Mouse (Mus musculus) lung, embryonic 16.5 days (tissue): ENCODE data around the gene Gsg1. TPM values are rescaled to one million over a fixed set of nuclear protein-coding genes. Genes with fewer than 3 reads are reported as not detected.

Experiments
- ATAC-seq: fragments of 200-750 bp; cut with Nextera tagmentation; 2 replicates; pipeline ENCODE4 v1.8.0; 2017; ENCODE audit warnings: low read depth, mild to moderate bottlenecking, moderate library complexity
- H3K27ac ChIP-seq: fragments of 300-500 bp; sonication (generic); 2 replicates; pipeline ENCODE4 v1.5.1; 2014; ENCODE audit warnings: mild to moderate bottlenecking, control low read depth, low read length
- H3K27me3 ChIP-seq: fragments of 300-500 bp; sonication (generic); 2 replicates; pipeline ENCODE4 v1.6.1; 2014; ENCODE audit warnings: low read depth, low read length, mixed read lengths; ENCODE audit not compliant: control insufficient read depth, insufficient read depth
- H3K36me3 ChIP-seq: fragments of 300-500 bp; sonication (generic); 2 replicates; pipeline ENCODE4 v1.6.1; 2014; ENCODE audit warnings: low read length; ENCODE audit not compliant: control insufficient read depth, insufficient read depth
- H3K4me1 ChIP-seq: fragments of 300-500 bp; sonication (generic); replicated peaks from 2 replicates; pipeline ENCODE4 v1.6.1; 2014; ENCODE audit warnings: low read length, mixed read lengths; ENCODE audit not compliant: control insufficient read depth, insufficient read depth
- H3K4me2 ChIP-seq: fragments of 300-500 bp; sonication (generic); 2 replicates; pipeline ENCODE4 v1.6.1; 2014; ENCODE audit warnings: low read depth, low read length, control low read depth
- H3K4me3 ChIP-seq: fragments of 300-500 bp; sonication (generic); 2 replicates; pipeline ENCODE4 v1.5.1; 2014; ENCODE audit warnings: mild to moderate bottlenecking, low read length, control low read depth
- H3K9ac ChIP-seq: fragments of 300-500 bp; sonication (generic); 2 replicates; pipeline ENCODE4 v1.6.1; 2014; ENCODE audit warnings: low read length, control low read depth
- H3K9me3 ChIP-seq: fragments of 300-500 bp; sonication (generic); 2 replicates; pipeline ENCODE4 v1.6.1; 2016; ENCODE audit warnings: low read length; ENCODE audit not compliant: control insufficient read depth
- WGBS: fragments of 180-500 bp; shearing (Covaris S2); extraction: QIAGEN DNeasy Blood & Tissue Kit; methylation state at CpG from one replicate; pipeline ENCODE4 v1.1.7; 2014; 5-methylcytosine and 5-hydroxymethylcytosine counted together
- polyA plus RNA-seq: library from polyadenylated mRNA; unstranded; fragments of >200 nt; fragmentation: Nextera tagmentation; extraction: Ambion mirVana; gene quantifications from 2 replicates; pipeline ENCODE4 v1.2.1, GENCODE M21; 2015

Gsg1 gene
- polyA plus RNA-seq, 1 experiment from 2014 or later = 7.6 TPM

GRCm38 (mm10) chr6:135204869-135205268, 49.3 kb downstream of the Gsg1 start:
- Histone ChIP-seq H3K9ac (no peak overlapping the region), H3K4me3 (no peak overlapping the region), H3K4me2 (no peak overlapping the region), H3K27me3 (no peaks in the 10 kb centered on the region), H3K9me3 (no peaks in the 10 kb centered on the region), H3K4me1 (peaks cover 3% of the 10 kb centered on the region), H3K27ac (no peak overlapping the region), H3K36me3 (no peaks in the 10 kb centered on the region)
- WGBS = 68% methylated on average over 4 of the region's 4 CpGs
- no peak for ATAC-seq

DNA sequence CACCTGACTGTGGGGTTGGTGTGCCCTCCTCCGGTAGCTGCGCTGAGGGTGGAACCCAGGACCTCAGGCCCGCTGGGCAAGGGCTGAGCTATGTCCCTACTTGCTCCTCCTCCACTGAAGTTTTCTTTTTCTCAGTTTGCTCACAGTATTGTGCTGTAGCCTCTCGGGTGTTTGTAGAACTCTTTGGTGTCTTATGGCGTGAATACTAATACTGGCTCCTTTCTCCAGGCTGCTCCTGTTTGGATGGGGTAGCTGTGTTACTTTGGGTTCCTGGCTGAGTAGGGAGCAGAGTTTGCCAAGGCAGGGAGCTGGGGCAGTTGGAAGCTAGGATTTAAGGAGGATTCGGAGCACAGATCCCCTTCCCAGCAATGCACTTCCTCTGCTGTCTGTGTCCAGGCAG, 50.4 kb downstream of the Gsg1 start:
- H3K4me2 ChIP-seq = no peak overlapping the region

DNA sequence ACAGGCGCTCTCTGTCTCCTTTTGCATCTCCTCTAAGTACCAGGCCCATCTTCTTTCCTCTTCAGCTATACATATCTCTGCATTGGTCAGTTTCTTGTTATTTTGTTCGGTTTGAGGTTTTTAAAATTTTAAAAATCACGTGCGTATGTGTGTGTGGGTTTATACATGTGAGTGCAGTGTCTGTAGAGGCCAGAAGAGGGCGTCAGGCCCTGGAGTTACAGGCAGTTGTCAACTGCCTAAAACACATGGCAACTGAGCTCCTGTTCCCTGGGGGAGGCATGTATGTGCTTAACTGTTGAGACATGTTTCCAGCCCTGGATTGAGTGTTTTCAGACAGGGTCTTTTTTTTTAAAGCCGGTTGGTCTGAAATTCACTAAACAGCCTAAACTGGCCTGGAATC, 51.5 kb downstream of the Gsg1 start:
- Histone ChIP-seq H3K36me3 (no peaks in the 10 kb centered on the region), H3K4me2 (no peak overlapping the region), H3K4me1 (peaks cover 15% of the 10 kb centered on the region), H3K27ac (no peak overlapping the region), H3K27me3 (no peaks in the 10 kb centered on the region), H3K9ac (no peak overlapping the region), H3K9me3 (no peaks in the 10 kb centered on the region), H3K4me3 (no peak overlapping the region)
- WGBS = 89% methylated on average over 6 of the region's 6 CpGs
- no peak for ATAC-seq

More for the DNA sequence above, 50.4 kb downstream of the Gsg1 start:
- Histone ChIP-seq H3K9ac (no peak overlapping the region), H3K27me3 (no peaks in the 10 kb centered on the region), H3K27ac (no peak overlapping the region), H3K9me3 (no peaks in the 10 kb centered on the region), H3K36me3 (no peaks in the 10 kb centered on the region), H3K4me3 (no peak overlapping the region), H3K4me1 (peaks cover 11% of the 10 kb centered on the region)
- ATAC-seq = no peak
- WGBS = 68% methylated on average over 6 of the region's 6 CpGs

DNA sequence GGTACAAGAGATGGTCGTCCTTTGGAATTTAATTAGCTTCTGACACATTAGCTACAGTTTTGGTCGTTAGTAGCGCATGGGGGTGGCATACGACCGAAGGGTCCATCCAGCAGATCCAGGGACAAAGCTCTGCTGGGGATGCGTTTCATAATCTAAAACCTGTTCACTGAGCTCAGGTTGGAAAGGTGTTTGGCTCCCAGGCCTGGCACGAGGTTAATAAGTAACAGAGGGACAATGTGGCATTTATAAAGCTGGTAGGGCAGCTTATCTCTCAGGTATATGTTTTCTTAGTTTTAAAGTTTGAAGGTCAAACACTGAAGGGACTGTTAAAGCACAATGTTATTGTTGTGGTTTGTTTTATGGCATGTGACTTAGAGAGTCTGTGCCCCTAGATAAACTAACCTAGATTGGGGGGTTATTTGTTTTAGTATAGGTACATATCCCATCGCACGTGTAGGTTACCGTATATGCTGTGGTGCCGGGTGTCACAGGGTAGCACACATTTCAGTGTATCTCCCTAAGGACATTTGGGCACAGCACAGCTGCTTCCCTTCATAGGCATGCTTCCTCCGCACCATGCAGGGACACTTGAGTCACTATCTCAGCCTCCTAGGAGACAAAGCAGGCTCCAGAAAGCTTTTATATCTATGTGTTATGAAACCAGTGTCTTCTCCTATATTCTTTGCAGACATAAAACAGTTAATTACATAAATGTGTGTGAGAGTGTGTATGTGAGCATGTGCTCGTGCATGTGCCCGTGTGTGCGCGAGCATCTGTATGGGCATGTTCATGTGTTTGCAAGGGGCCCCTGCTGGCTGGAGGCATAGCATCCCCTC, 53.8 kb downstream of the Gsg1 start:
- peak; percentile 36 for ATAC-seq
- WGBS = 53% methylated on average over 16 of the region's 16 CpGs
- Histone ChIP-seq H3K4me1 (peaks cover 15% of the 10 kb centered on the region), H3K27me3 (no peaks in the 10 kb centered on the region), H3K27ac (peak overlapping the region; percentile 40; the same call in 1 of the 2 replicates), H3K9me3 (no peaks in the 10 kb centered on the region), H3K9ac (no peak overlapping the region), H3K4me2 (no peak overlapping the region), H3K36me3 (no peaks in the 10 kb centered on the region), H3K4me3 (no peak overlapping the region)

DNA sequence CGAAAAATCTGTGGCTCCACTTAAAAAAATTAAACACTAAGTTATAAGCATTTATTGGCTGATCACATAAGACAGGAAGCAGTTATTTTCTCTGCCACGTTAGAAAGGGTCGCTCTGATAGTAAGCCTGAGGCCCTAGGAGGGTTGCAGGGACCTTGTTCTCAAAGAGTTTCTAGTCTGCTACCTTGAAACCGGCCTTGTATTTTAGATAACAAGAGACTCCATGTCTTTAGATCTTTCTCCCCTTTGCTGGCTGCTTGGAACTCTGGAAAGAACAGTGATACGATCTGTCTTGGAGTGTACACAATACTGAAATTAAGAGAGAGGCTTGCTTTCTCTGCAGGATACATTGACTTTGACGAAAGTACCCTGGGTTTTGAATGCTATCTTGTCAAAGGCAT, 55.4 kb downstream of the Gsg1 start:
- H3K9ac ChIP-seq = no peak overlapping the region
- peak overlapping the region; percentile 47; the same call in 1 of the 2 replicates for H3K27ac ChIP-seq
- ATAC-seq = no peak

GRCm38 (mm10) chr6:135197921-135198532, 56.1 kb downstream of the Gsg1 start, which contains the start of the genes Fam234b and Hebp1:
TSS of gene Fam234b (plus strand) at chr6:135197977.
TSS of gene Hebp1 (minus strand) at chr6:135198022.
- Histone ChIP-seq H3K27me3 (no peaks in the 10 kb centered on the region), H3K9ac (peak within 1 kb of the TSS; percentile 90), H3K4me3 (peak within 1 kb of the TSS; percentile 90), H3K4me1 (peaks cover 15% of the 10 kb centered on the region), H3K4me2 (peak within 1 kb of the TSS; percentile 95), H3K27ac (peak within 1 kb of the TSS; percentile 47), H3K36me3 (no peaks in the 10 kb centered on the region), H3K9me3 (no peaks in the 10 kb centered on the region)
- under 1% methylated on average over 49 of the region's 52 CpGs for WGBS
- peak; percentile 88 for ATAC-seq

More for the DNA sequence above, 55.4 kb downstream of the Gsg1 start:
- 38% methylated on average over 6 of the region's 6 CpGs for WGBS
- peaks cover 15% of the 10 kb centered on the region for H3K4me1 ChIP-seq
- peak overlapping the region; percentile 95 for H3K4me2 ChIP-seq
- H3K27me3 ChIP-seq = no peaks in the 10 kb centered on the region
- peak overlapping the region; percentile 90 for H3K4me3 ChIP-seq
- H3K9me3 ChIP-seq = no peaks in the 10 kb centered on the region
- H3K36me3 ChIP-seq = no peaks in the 10 kb centered on the region

DNA sequence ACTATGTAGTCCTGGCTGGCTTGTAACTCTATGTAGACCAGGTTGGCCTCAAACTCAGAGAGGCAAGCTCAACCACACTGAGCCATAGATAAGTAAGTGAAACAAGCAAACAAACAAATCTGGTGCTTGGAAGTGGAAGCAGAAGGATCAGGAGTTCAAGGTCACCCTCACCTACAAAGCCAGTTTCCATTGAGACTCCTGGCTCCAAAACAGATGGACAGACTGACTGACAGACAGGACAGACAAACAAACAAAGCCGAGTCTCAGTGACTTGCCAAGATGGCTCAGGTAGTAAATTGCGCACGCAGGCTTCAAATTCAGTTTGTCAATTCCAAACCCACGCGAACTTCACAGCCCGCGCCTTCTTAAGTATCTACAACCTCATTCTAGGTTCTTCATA, 56.7 kb downstream of the Gsg1 start:
- peaks cover 15% of the 10 kb centered on the region for H3K4me1 ChIP-seq
- WGBS = 8% methylated on average over 7 of the region's 7 CpGs
- no peaks in the 10 kb centered on the region for H3K9me3 ChIP-seq
- H3K27me3 ChIP-seq = no peaks in the 10 kb centered on the region
- peak overlapping the region; percentile 95 for H3K4me2 ChIP-seq
- H3K27ac ChIP-seq = no peak overlapping the region
- no peak for ATAC-seq
- peak overlapping the region; percentile 90 for H3K9ac ChIP-seq
- H3K36me3 ChIP-seq = no peaks in the 10 kb centered on the region
- H3K4me3 ChIP-seq = peak overlapping the region; percentile 90

DNA sequence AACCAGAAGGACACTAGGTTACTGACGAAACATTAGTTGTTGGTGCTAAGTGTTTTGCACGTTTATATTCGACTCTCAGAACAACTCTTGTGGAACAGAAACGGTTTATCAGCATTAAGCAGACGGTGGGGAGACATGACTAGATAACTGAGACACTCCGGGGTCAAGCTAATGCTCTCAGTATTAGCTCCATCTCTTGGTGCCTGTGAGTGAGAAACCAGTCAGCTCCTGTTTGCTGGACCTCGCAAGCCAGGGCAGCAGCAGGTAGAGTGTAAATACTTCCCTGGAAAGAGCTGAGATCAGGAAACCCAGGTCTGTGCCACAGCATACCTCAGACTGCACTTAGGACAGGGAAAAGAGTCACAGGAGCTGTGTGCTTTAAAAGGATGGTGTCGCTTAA, 57.4 kb downstream of the Gsg1 start:
- Histone ChIP-seq H3K4me1 (peaks cover 15% of the 10 kb centered on the region), H3K9ac (no peak overlapping the region), H3K4me2 (no peak overlapping the region), H3K9me3 (no peaks in the 10 kb centered on the region), H3K4me3 (no peak overlapping the region), H3K27ac (no peak overlapping the region), H3K36me3 (no peaks in the 10 kb centered on the region), H3K27me3 (no peaks in the 10 kb centered on the region)
- WGBS = 44% methylated on average over 8 of the region's 8 CpGs
- no peak for ATAC-seq

- no peaks in the 10 kb centered on the region for H3K9me3 ChIP-seq
- no peak overlapping the region for H3K4me2 ChIP-seq
- H3K27ac ChIP-seq = no peak overlapping the region
- no peaks in the 10 kb centered on the region for H3K27me3 ChIP-seq
- WGBS = 57% methylated on average over 4 of the region's 4 CpGs
- no peak overlapping the region for H3K9ac ChIP-seq
- H3K4me1 ChIP-seq = peaks cover 13% of the 10 kb centered on the region
- H3K4me3 ChIP-seq = no peak overlapping the region
- no peak for ATAC-seq
- H3K36me3 ChIP-seq = no peaks in the 10 kb centered on the region
These were observed 59.2 kb downstream of the Gsg1 start for GRCm38 (mm10) chr6:135194907-135195306.
